Mouse (Mus musculus): ENCODE results near the gene Nol3. TPM values are rescaled to one million over a fixed set of nuclear protein-coding genes. Genes with fewer than 3 reads are reported as not detected.

Nol3 gene
- polyA plus RNA-seq, 1 experiment, result 2.8 TPM

Other genes with a start within 250 kb of the Nol3 start
- 0.04 TPM in 1 of 2 replicates, not detected in the other for gene Ces3a, start 227.5 kb upstream of the Nol3 start, polyA plus RNA-seq (2012; rRNA removed)
- not detected in 2 replicates for gene Ces3b, start 192.4 kb upstream of the Nol3 start, polyA plus RNA-seq (2012; rRNA removed)
- not detected in 2 replicates for gene Ces4a, start 144.3 kb upstream of the Nol3 start, polyA plus RNA-seq (2012; rRNA removed)
- 28.0 and 30.1 TPM in 2 replicates for gene Cbfb, start 105.5 kb upstream of the Nol3 start, polyA plus RNA-seq (2012; rRNA removed)
- gene D230025D16Rik, start 51.0 kb upstream of the Nol3 start, polyA plus RNA-seq (2012; rRNA removed), result 25.3 and 28.5 TPM in 2 replicates
- gene B3gnt9, start 21.0 kb upstream of the Nol3 start, polyA plus RNA-seq (2012; rRNA removed), result 34.1 and 34.5 TPM in 2 replicates
- gene Tradd, start 11.5 kb upstream of the Nol3 start, polyA plus RNA-seq (2012; rRNA removed), result 15.1 and 15.8 TPM in 2 replicates
- 9.1 and 9.5 TPM in 2 replicates for gene Fbxl8, start 11.5 kb upstream of the Nol3 start, polyA plus RNA-seq (2012; rRNA removed)
- 4.8 TPM in 2 replicates for gene Hsf4, start 6.3 kb upstream of the Nol3 start, polyA plus RNA-seq (2012; rRNA removed)
- gene 4931428F04Rik, start 13.7 kb downstream of the Nol3 start, polyA plus RNA-seq (2012; rRNA removed), result 2.7 and 2.9 TPM in 2 replicates
- gene Exoc3l, start 20.0 kb downstream of the Nol3 start, polyA plus RNA-seq (2012; rRNA removed), result 4.3 and 4.5 TPM in 2 replicates
- 59.3 and 75.5 TPM in 2 replicates for gene E2f4, start 21.5 kb downstream of the Nol3 start, polyA plus RNA-seq (2012; rRNA removed)
- gene Elmo3, start 29.5 kb downstream of the Nol3 start, polyA plus RNA-seq (2012; rRNA removed), result 25.2 and 29.0 TPM in 2 replicates
- 3.9 and 6.1 TPM in 2 replicates for gene Lrrc29, start 50.1 kb downstream of the Nol3 start, polyA plus RNA-seq (2012; rRNA removed)
- 72.7 and 103 TPM in 2 replicates for gene Tmem208, start 50.2 kb downstream of the Nol3 start, polyA plus RNA-seq (2012; rRNA removed)
- 17.0 and 18.4 TPM in 2 replicates for gene Fhod1, start 71.8 kb downstream of the Nol3 start, polyA plus RNA-seq (2012; rRNA removed)
- 2.6 and 3.4 TPM in 2 replicates for gene Slc9a5, start 72.7 kb downstream of the Nol3 start, polyA plus RNA-seq (2012; rRNA removed)
- gene Plekhg4, start 97.1 kb downstream of the Nol3 start, polyA plus RNA-seq (2012; rRNA removed), result 0.25 and 0.50 TPM in 2 replicates
- 0.06 and 0.10 TPM in 2 replicates for gene Kctd19, start 137.4 kb downstream of the Nol3 start, polyA plus RNA-seq (2012; rRNA removed)
- gene Lrrc36, start 137.4 kb downstream of the Nol3 start, polyA plus RNA-seq (2012; rRNA removed), result 0.48 and 0.53 TPM in 2 replicates
- gene Tppp3, start 195.4 kb downstream of the Nol3 start, polyA plus RNA-seq (2012; rRNA removed), result 84.1 and 93.7 TPM in 2 replicates
- gene Zdhhc1, start 220.8 kb downstream of the Nol3 start, polyA plus RNA-seq (2012; rRNA removed), result 56.7 and 64.7 TPM in 2 replicates
- 0.49 and 0.52 TPM in 2 replicates for gene Hsd11b2, start 242.6 kb downstream of the Nol3 start, polyA plus RNA-seq (2012; rRNA removed)